7 mouse cellular contexts compared by ENCODE assay signal in genomic region chr16:3743503-3744185, GRCm38 (mm10). TPM values are rescaled to one million over a fixed set of nuclear protein-coding genes. Genes with fewer than 3 reads are reported as not detected.
DNase-seq lines count a peak whose midpoint lies in the region; ATAC-seq lines count a peak whose summit lies in the region.

Zfp263 (plus strand) TSS chr16:3744093.

- peak within 1 kb of the TSS; percentile 79 for H3K4me3 ChIP-seq in intestine, embryonic 15.5 days (replicated peaks)
- H3K4me3 ChIP-seq in midbrain, embryonic 10.5 days: peak within 1 kb of the TSS; percentile 91

- H3K27ac ChIP-seq in intestine, embryonic 15.5 days: peak within 1 kb of the TSS; percentile 91
- peak within 1 kb of the TSS; percentile 90 for H3K27ac ChIP-seq in midbrain, embryonic 10.5 days (replicated peaks)

- peak; percentile 95 for DNase-seq in adrenal gland, adult 2 months
- peak; percentile 97 for DNase-seq in embryo, embryonic 11.5 days (ENCODE audit: low read depth, low spot score)
- DNase-seq in gastrocnemius, postnatal 36 days: peak; percentile 82 to 87
- DNase-seq in left cerebral cortex, postnatal 25 days (ENCODE audit: low spot score in 2 of 2): peak; percentile 95 to 98
- peak; percentile 96 for DNase-seq in midbrain, embryonic 10.5 days (ENCODE audit: low spot score)
- DNase-seq in skeletal muscle tissue, adult 2 months (ENCODE audit: low read depth, low spot score): peak; percentile 96

- WGBS in intestine, embryonic 15.5 days: under 1% methylated on average over 42 of the region's 42 CpGs
- under 1% methylated on average over 42 of the region's 42 CpGs for WGBS in midbrain, embryonic 10.5 days

- H3K9me3 ChIP-seq in intestine, embryonic 15.5 days: no peaks in the 10 kb centered on the region
- H3K9me3 ChIP-seq in midbrain, embryonic 10.5 days (replicated peaks): peaks cover 12% of the 10 kb centered on the region

- H3K4me1 ChIP-seq in intestine, embryonic 15.5 days (replicated peaks): peaks cover 11% of the 10 kb centered on the region
- peaks cover 24% of the 10 kb centered on the region for H3K4me1 ChIP-seq in midbrain, embryonic 10.5 days

- H3K27me3 ChIP-seq in intestine, embryonic 15.5 days (replicated peaks): no peaks in the 10 kb centered on the region
- H3K27me3 ChIP-seq in midbrain, embryonic 10.5 days (ENCODE audit: low read depth, poor library complexity, severe bottlenecking): no peaks in the 10 kb centered on the region

- peaks cover 17% of the 10 kb centered on the region for H3K36me3 ChIP-seq in intestine, embryonic 15.5 days
- peaks cover 34% of the 10 kb centered on the region for H3K36me3 ChIP-seq in midbrain, embryonic 10.5 days

- H3K9ac ChIP-seq in intestine, embryonic 15.5 days: peak within 1 kb of the TSS; percentile 83

- H3K4me2 ChIP-seq in intestine, embryonic 15.5 days (replicated peaks): peak within 1 kb of the TSS; percentile 82

- intact Hi-C loops in gastrocnemius, postnatal 36 days (cut with DNase I): loop anchor here (10.0 kb wide), 1 partner anchor 161 kb away; the partner anchor contains the start of genes 1700037C18Rik and Cluap1
- intact Hi-C loops in left cerebral cortex, postnatal 25 days (cut with DNase I): loop anchor here (10.0 kb wide), 2 partner anchors 101 to 141 kb away; partner anchors contain the start of genes Gm20695, Zfp174 and Zfp597

- ATAC-seq in intestine, embryonic 15.5 days: peak; percentile 98

RNA-seq across cellular contexts. Expression of gene Zfp263, which starts in this region (rescaled TPM):
- total RNA-seq in adrenal gland, adult 2 months (2021): 10 to 100 TPM; 18.3 to 20.4 TPM
- 7.5 and 10.3 TPM in 2 replicates for polyA plus RNA-seq in adrenal gland, adult 2 months (2012; rRNA removed)
- total RNA-seq in gastrocnemius, postnatal 36 days (2021): 1 to 10 TPM; 4.4 to 6.1 TPM
- polyA plus RNA-seq in intestine, embryonic 15.5 days (2015; fragmentation: Nextera tagmentation; extraction: Ambion mirVana): 38.6 and 40.1 TPM in 2 replicates
- 10 to 100 TPM; 14.8 to 19.4 TPM for total RNA-seq in left cerebral cortex, postnatal 25 days (2021)
- 49.1 and 54.7 TPM in 2 replicates for polyA plus RNA-seq in midbrain, embryonic 10.5 days (2016; fragmentation: Nextera tagmentation; extraction: Ambion mirVana)

Comparison
In these comparisons a context has a peak if more than half of its experiments do, and no peak if none do; other contexts are left out.
1. Peak in every context shown above with its lines: DNase-seq, ATAC-seq, H3K4me3 ChIP-seq and H3K27ac ChIP-seq.